Mouse (Mus musculus): ENCODE data around the gene Kcnj6. TPM values are rescaled to one million over a fixed set of nuclear protein-coding genes. Genes with fewer than 3 reads are reported as not detected.
"Not testable (repeated sequence)": the region's sequence is repeated elsewhere in the genome, so short reads cannot be mapped to it uniquely, and the experiment has no call there.

Gene Kcnj6
- polyA plus RNA-seq, 1 experiment, result not detected

DNA sequence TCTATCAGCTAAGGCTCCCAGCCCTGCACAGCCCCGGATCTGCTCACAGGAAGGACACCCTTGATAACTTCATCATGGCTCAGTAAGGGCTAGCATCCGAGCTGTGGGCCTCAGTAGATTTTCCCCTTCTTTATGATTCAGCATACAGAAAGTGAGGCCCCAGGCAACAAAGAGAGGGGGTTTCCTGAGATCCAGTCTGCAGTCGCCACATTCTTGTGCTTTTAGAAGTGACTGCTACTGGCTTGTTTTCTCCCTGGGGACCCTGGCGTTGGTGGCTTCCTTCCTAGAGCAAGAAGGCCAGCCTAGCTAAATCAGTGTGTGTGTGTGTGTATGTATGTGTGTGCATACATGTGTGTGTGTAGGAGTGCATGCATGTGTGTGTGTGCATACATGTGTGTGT is 152.7 kb downstream of the Kcnj6 start:
- no peak overlapping the region for H3K27ac ChIP-seq (replicated peaks; ENCODE audit: low read depth, low read length)
- no peak overlapping the region for H3K4me3 ChIP-seq (ENCODE audit: insufficient read depth, low read depth, low read length)
- peaks cover 3% of the 10 kb centered on the region; the same call in 1 of the 2 replicates for H3K4me1 ChIP-seq (ENCODE audit: control insufficient read depth, insufficient read depth, insufficient read length, low read length)

GRCm38 (mm10) chr16:94839398-94839797 is 158.1 kb downstream of the Kcnj6 start:
- Histone ChIP-seq H3K4me1 (ENCODE audit: control insufficient read depth, insufficient read depth, insufficient read length, low read length) (no peaks in the 10 kb centered on the region), H3K27ac (replicated peaks; ENCODE audit: low read depth, low read length) (no peak overlapping the region), H3K4me3 (ENCODE audit: insufficient read depth, low read depth, low read length) (no peak overlapping the region)

GRCm38 (mm10) chr16:94837881-94838280 is 159.6 kb downstream of the Kcnj6 start:
- Histone ChIP-seq H3K4me3 (ENCODE audit: insufficient read depth, low read depth, low read length) (no peak overlapping the region), H3K27ac (replicated peaks; ENCODE audit: low read depth, low read length) (no peak overlapping the region), H3K4me1 (ENCODE audit: control insufficient read depth, insufficient read depth, insufficient read length, low read length) (no peaks in the 10 kb centered on the region)

- H3K4me1 ChIP-seq (ENCODE audit: control insufficient read depth, insufficient read depth, insufficient read length, low read length), result no peaks in the 10 kb centered on the region
- H3K4me3 ChIP-seq (ENCODE audit: insufficient read depth, low read depth, low read length), result no peak overlapping the region
- H3K27ac ChIP-seq (replicated peaks; ENCODE audit: low read depth, low read length), result no peak overlapping the region
Measured at GRCm38 (mm10) chr16:94834502-94834901, 163.0 kb downstream of the Kcnj6 start.

GRCm38 (mm10) chr16:94828166-94828565 is 169.3 kb downstream of the Kcnj6 start:
- Histone ChIP-seq H3K27ac (replicated peaks; ENCODE audit: low read depth, low read length) (no peak overlapping the region), H3K4me3 (ENCODE audit: insufficient read depth, low read depth, low read length) (no peak overlapping the region), H3K4me1 (ENCODE audit: control insufficient read depth, insufficient read depth, insufficient read length, low read length) (no peaks in the 10 kb centered on the region)

GRCm38 (mm10) chr16:94827092-94827585 is 170.4 kb downstream of the Kcnj6 start:
- Histone ChIP-seq H3K4me1 (ENCODE audit: control insufficient read depth, insufficient read depth, insufficient read length, low read length) (no peaks in the 10 kb centered on the region), H3K4me3 (ENCODE audit: insufficient read depth, low read depth, low read length) (no peak overlapping the region), H3K27ac (replicated peaks; ENCODE audit: low read depth, low read length) (no peak overlapping the region)

- Histone ChIP-seq H3K27ac (replicated peaks; ENCODE audit: low read depth, low read length) (no peak overlapping the region), H3K4me3 (ENCODE audit: insufficient read depth, low read depth, low read length) (no peak overlapping the region)
Measured at GRCm38 (mm10) chr16:94825274-94825673, 172.2 kb downstream of the Kcnj6 start.

GRCm38 (mm10) chr16:94822611-94823010 is 174.9 kb downstream of the Kcnj6 start:
- no peak overlapping the region for H3K27ac ChIP-seq (replicated peaks; ENCODE audit: low read depth, low read length)
- no peaks in the 10 kb centered on the region for H3K4me1 ChIP-seq (ENCODE audit: control insufficient read depth, insufficient read depth, insufficient read length, low read length)
- no peak overlapping the region for H3K4me3 ChIP-seq (ENCODE audit: insufficient read depth, low read depth, low read length)

More at GRCm38 (mm10) chr16:94825274-94825673, 172.2 kb downstream of the Kcnj6 start:
- no peaks in the 10 kb centered on the region for H3K4me1 ChIP-seq (ENCODE audit: control insufficient read depth, insufficient read depth, insufficient read length, low read length)

DNA sequence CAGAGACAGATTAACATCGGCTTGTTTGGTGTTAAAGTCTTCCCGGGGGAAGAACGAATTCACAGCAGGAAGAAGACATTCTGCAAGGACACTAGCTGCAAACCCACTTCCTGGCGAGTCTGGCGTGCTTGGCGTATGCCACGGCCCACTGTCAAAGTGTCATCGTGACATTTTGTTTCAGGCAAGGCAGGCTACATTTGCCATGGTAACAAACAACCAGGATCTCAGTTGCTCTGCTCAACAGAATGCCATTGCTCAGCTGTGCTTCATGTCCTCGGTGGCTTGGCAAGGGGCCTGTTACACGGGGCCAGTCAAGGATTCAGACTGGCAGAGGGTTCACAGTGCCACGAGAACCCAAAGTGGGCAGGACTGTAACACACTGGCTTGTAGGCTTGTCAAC is 175.9 kb downstream of the Kcnj6 start:
- no peaks in the 10 kb centered on the region for H3K4me1 ChIP-seq (ENCODE audit: control insufficient read depth, insufficient read depth, insufficient read length, low read length)
- H3K27ac ChIP-seq (replicated peaks; ENCODE audit: low read depth, low read length), result no peak overlapping the region
- H3K4me3 ChIP-seq (ENCODE audit: insufficient read depth, low read depth, low read length), result no peak overlapping the region

GRCm38 (mm10) chr16:94816391-94816790 is 181.1 kb downstream of the Kcnj6 start:
- H3K27ac ChIP-seq (replicated peaks; ENCODE audit: low read depth, low read length), result no peak overlapping the region
- no peaks in the 10 kb centered on the region for H3K4me1 ChIP-seq (ENCODE audit: control insufficient read depth, insufficient read depth, insufficient read length, low read length)
- no peak overlapping the region for H3K4me3 ChIP-seq (ENCODE audit: insufficient read depth, low read depth, low read length)

GRCm38 (mm10) chr16:94815891-94816290 is 181.6 kb downstream of the Kcnj6 start:
- H3K4me3 ChIP-seq (ENCODE audit: insufficient read depth, low read depth, low read length), result no peak overlapping the region
- H3K27ac ChIP-seq (replicated peaks; ENCODE audit: low read depth, low read length), result no peak overlapping the region
- no peaks in the 10 kb centered on the region for H3K4me1 ChIP-seq (ENCODE audit: control insufficient read depth, insufficient read depth, insufficient read length, low read length)

DNA sequence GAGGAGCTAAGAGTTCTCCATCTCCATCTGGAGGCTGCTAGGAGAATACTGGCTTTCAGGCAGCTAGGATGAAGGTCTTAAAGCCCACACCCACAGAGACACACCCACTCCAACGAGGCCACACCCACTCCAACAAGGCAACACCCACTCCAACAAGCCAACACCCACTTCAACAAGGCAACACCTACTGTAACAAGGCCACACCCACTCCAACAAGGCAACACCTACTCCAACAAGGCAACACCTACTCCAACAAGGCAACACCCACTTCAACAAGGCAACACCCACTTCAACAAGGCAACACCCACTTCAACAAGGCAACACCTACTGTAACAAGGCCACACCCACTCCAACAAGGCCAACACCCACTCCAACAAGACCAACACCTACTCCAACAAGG is 188.2 kb downstream of the Kcnj6 start:
- not testable (repeated sequence) for H3K4me1 ChIP-seq (ENCODE audit: control insufficient read depth, insufficient read depth, insufficient read length, low read length); H3K27ac ChIP-seq (replicated peaks; ENCODE audit: low read depth, low read length); H3K4me3 ChIP-seq (ENCODE audit: insufficient read depth, low read depth, low read length)

DNA sequence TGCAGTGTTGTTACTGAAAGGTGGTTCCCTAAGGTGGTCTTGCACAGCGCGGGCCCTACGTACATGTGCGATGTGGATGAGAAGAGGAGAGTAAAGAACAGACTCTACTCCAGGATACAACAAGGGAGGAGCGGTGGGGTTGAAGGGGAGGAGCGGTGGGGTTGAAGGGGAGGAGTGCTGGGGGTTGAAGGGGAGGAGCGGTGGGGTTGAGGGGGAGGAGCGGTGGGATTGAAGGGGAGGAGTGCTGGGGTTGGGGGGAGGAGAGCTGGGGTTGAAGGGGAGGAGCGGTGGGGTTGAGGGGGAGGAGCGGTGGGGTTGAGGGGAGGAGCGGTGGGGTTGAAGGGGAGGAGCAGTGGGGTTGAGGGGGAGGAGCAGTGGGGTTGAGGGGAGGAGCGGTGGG is 199.3 kb downstream of the Kcnj6 start:
- no peak overlapping the region for H3K4me3 ChIP-seq (ENCODE audit: insufficient read depth, low read depth, low read length)
- H3K27ac ChIP-seq (replicated peaks; ENCODE audit: low read depth, low read length), result no peak overlapping the region
- H3K4me1 ChIP-seq (ENCODE audit: control insufficient read depth, insufficient read depth, insufficient read length, low read length), result no peaks in the 10 kb centered on the region

DNA sequence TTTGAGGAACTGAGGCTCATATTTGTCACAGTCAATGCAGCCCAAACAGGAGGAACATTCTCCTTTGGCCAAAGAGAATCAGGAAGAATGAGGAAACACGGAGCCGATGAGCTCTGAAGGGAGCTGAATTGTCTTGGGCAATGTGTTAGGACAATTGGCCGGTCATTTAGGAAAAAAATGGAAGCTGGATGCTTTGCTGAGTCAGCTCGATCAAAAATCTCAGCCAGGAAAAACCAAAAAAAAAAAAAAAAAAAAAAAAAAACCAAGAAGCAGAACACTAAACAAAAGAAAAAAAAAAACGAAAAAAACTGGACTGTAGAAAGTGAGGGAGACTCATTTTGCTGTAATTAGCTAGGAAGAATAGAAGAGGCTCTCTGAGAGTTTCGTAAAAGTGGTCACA is 200.1 kb downstream of the Kcnj6 start:
- Histone ChIP-seq H3K4me3 (ENCODE audit: insufficient read depth, low read depth, low read length) (no peak overlapping the region), H3K27ac (replicated peaks; ENCODE audit: low read depth, low read length) (no peak overlapping the region), H3K4me1 (ENCODE audit: control insufficient read depth, insufficient read depth, insufficient read length, low read length) (no peaks in the 10 kb centered on the region; the same call in 1 of the 2 replicates)

DNA sequence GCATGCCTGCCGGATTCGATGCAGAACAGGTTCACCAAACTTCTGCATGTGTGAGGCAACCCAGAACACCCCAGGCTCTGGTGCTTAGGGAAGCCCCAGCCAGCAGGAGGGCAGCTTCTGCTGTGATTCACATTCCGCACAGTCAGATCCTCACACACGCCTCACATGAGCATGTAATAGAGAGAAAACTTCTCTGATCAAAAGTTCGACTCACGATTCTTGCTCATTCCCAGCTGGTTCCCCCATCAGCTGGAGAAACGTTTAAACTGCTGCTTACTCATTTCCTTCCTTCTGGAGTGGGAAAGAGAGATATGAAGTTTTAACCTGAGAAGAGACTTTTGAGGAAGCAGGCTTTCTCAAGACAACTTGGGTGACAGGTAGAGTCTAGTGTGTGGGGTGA is 204.5 kb downstream of the Kcnj6 start:
- H3K4me1 ChIP-seq (ENCODE audit: control insufficient read depth, insufficient read depth, insufficient read length, low read length), result peaks cover 3% of the 10 kb centered on the region; the same call in 1 of the 2 replicates
- H3K4me3 ChIP-seq (ENCODE audit: insufficient read depth, low read depth, low read length), result no peak overlapping the region
- no peak overlapping the region for H3K27ac ChIP-seq (replicated peaks; ENCODE audit: low read depth, low read length)

DNA sequence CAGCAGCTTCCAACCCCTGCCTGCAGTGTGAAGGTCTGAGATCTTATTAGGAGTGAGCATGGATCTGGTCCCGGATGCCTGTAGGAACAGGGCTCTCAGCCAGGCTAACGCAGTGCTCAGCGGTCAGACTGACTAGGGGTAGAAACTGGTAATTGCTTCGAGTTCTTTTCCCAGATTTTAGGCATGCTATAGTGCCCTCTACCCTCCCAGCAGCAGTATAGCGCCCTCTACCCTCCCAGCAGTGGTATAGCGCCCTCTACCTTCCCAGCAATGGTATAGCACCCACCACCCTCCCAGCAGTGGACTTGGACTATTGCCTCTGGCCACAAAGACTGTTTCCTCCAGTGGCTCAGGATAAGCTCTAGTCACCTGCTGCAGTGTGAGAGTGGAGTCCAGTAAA is 207.5 kb downstream of the Kcnj6 start:
- Histone ChIP-seq H3K4me3 (ENCODE audit: insufficient read depth, low read depth, low read length) (no peak overlapping the region), H3K4me1 (ENCODE audit: control insufficient read depth, insufficient read depth, insufficient read length, low read length) (peaks cover 3% of the 10 kb centered on the region; the same call in 1 of the 2 replicates), H3K27ac (replicated peaks; ENCODE audit: low read depth, low read length) (no peak overlapping the region)

DNA sequence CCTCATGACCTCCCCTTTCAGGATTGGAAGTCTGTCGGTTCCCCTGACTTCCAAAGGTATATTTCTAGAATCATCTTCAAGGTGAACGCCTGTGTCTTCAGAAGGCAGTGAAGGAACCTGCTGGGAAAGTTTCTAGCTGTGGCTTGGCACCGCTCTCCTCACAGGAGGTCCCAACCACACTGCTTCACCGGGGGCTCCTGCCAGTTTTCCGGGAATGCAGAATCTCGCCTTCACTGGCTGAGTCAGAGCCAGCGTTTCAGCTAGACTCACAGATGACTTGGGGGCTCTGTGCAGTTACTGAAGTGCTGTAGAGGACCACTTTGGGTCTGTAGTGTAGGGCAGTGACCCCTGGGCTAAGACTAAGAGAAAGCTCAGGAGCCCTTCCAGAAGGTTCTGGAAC is 208.8 kb downstream of the Kcnj6 start:
- H3K4me1 ChIP-seq (ENCODE audit: control insufficient read depth, insufficient read depth, insufficient read length, low read length), result peaks cover 3% of the 10 kb centered on the region; the same call in 1 of the 2 replicates
- no peak overlapping the region for H3K4me3 ChIP-seq (ENCODE audit: insufficient read depth, low read depth, low read length)
- H3K27ac ChIP-seq (replicated peaks; ENCODE audit: low read depth, low read length), result no peak overlapping the region

Measured in brown adipose tissue, adult 24 weeks (tissue).